Mouse (Mus musculus) cerebellum, postnatal 25 days (tissue): ENCODE measurements at regions not wholly inside any gene's neighbourhood (a gene's known extent, or its start where the extent isn't known, plus 50 kb on each side); places are given as distances from the start of the nearest gene placed in this dataset.
A peak's percentile ranks its signal among the peaks of the same experiment; 100 is the strongest.
"Not testable (repeated sequence)": the region's sequence is repeated elsewhere in the genome, so short reads cannot be mapped to it uniquely, and the experiment has no call there.

Experiments
- DNase-seq, 2 experiments: peaks; one replicate each; pipeline ENCODE4 v3.0.0; 2021; ENCODE audit warnings: mixed read lengths in 2 of 2

DNA sequence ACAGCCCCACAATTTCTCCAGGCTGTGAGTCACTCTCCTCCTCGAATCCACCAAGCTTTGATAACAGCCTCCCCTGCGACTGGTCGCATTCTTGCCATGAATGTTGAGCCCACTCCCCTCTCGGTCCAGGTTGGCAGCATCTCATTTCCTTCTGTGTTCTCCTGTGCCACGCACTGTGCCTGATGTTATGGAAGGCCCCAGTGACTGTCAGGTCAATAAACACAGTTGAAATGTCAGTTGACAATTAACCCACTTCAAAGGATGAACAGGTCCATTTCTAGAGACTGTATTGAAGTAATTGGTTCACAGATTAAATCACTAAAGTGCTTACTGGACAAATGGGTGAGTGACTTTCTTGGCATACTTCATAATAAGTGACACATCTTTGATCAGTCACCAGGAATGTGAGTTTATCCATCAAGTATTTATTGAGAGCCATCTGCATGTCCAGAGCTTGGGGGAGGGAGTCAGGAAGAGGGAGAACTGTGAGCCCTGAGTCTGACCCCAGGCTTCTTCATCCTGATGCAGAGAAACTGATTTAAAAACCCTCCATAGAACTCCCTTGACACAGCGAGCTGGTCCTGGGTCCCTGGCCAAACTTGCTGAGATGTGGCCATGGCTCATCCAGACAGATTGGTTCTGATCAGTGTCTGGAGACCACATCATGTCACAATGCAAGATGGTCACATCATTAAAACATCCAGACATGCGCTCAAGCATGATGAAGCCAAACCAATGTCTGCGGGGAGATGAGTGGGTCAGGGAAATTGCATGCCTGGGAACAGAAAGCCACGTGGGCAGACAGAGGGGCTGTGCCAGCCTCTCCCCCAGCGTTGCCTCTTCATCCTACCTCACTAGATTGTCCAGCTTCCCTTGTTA lies 560.7 kb downstream of the Bnc2 start:
- no peak for DNase-seq

GRCm38 (mm10) chr4:84118284-84118919 lies 556.7 kb downstream of the Bnc2 start:
- no peak for DNase-seq

GRCm38 (mm10) chr4:84119616-84120015 lies 555.5 kb downstream of the Bnc2 start:
- DNase-seq, result no peak

DNA sequence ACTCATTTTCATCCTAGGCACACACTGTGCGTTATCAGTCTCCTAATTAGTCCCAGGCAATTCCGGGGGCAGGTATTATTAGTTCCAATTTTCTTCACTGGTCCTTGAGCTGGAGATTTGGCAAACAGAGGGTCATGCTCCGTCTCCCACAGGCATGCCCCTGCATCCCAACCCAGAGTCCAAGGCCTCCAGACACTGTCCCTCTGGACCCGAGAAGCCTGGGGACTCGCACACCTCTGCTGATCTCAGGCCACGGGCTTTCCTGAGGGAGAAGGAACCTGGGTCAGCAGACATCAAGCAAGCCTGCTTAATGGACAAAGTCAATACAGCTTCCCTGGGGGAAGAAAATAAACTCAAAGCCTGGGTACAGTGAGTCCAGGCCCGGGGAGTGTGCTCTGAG lies 554.7 kb downstream of the Bnc2 start:
- DNase-seq, result no peak

DNA sequence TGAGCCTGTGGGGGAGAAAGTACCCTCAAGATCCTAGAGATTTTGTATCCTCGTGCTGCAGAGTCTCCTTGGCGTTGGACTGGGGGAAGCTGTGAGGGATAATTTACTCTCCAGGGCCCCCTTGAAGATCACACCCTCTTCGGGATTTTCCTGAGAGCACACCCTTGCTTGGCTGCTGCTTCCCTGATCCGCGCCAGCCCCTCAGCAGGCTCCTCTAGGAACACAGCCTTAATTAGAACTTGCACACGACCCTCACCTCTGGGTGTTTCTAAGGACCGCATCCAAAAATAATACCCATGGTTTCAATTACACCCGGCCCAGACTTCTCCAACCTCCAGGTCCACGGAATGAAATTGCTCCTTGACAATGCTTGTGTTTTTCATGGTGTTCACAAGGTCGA lies 553.6 kb downstream of the Bnc2 start:
- DNase-seq, result no peak

- DNase-seq, result no peak
These were observed 548.7 kb downstream of the Bnc2 start for GRCm38 (mm10) chr4:84126400-84126799.

DNA sequence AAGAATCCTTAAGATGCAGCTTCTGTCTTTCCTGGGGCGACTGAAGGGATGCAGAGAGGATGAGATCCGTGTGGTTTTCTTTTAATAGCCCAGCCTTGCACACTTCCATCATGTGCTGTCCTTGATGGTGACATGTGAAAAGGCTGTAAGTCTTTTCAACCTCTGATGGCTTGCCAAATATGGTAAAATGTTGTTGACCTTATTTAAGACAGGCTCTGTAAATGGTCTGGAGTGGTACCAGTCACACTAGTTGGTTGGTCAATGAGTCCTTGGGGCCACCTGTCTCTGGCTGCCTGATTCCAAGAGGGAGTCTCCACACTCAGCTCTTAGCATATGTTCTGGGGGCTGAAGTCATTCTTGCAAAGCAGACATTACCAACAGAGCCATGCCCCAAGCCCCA lies 547.7 kb downstream of the Bnc2 start:
- DNase-seq, result no peak

DNA sequence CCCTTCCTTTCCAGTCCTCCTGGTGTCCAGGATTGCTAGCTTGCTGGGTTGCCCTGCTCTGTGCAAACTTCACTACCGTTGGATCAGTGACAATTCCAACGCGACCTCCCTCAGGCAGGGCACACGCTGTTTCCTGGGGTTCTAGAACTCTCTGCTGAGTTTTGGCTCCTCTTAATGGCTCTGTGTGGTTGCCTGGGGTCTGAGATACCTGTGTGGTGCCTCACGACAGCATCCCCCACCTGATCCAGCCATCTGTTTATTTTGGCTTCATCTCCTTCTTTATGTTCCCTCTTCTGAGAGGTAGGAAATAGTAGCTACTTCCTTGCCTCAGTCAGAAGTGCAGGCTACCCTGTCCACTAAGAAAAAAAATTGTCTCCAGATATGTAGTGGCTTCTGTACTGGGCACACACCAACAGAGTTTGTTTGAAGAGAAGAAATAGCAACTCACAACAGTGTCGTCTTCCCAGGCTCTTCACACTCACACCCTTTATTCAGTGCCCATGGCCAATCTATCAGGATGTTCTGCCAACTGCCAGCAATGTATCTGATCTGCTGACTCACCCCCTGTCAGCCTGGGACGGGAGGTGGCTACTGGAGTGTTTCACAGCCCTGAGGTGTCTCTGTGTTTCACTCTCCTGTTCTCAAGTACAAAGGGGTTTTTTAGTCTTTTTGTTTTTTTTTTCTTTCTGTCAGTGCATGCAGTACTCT lies 544.1 kb downstream of the Bnc2 start:
- DNase-seq, result peak; percentile 79 to 80

- DNase-seq, result no peak
These were observed 539.3 kb downstream of the Bnc2 start for GRCm38 (mm10) chr4:84135740-84136139.

DNA sequence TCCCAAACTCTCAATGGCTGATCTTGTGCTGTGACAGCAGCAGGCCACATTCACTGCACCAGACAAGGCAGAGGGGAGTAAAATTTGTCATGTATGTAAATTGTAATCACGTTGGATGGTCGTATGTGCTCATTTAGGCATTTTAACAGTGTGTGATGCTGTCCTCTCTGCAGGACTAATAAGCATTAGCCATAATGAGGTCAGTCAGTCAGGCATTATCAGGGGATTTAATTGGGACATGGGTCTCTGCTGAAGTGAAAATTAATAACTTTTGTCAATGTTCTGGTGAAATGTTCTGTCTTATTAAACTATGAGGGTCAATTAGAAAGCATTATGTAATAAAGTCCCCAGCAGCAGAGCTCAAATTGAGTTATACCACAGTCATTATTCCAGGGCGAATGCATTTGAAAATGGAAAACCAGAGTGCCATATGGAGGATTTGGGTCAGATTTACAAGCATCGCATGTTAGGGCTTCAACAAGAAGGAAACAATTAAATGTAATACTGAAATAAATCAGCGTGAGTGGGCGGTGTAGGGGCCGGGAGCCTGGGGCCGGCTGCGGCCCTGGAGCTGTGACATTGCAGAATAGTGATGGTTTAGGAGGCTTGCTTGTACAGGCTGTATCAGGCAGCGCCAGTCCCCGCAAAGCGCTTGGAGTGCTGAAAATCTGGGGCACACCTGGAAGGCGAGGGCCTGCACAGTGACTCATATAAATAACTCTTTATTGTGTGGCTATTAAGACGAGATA lies 537.7 kb downstream of the Bnc2 start:
- DNase-seq, result peak; percentile 50 to 52

DNA sequence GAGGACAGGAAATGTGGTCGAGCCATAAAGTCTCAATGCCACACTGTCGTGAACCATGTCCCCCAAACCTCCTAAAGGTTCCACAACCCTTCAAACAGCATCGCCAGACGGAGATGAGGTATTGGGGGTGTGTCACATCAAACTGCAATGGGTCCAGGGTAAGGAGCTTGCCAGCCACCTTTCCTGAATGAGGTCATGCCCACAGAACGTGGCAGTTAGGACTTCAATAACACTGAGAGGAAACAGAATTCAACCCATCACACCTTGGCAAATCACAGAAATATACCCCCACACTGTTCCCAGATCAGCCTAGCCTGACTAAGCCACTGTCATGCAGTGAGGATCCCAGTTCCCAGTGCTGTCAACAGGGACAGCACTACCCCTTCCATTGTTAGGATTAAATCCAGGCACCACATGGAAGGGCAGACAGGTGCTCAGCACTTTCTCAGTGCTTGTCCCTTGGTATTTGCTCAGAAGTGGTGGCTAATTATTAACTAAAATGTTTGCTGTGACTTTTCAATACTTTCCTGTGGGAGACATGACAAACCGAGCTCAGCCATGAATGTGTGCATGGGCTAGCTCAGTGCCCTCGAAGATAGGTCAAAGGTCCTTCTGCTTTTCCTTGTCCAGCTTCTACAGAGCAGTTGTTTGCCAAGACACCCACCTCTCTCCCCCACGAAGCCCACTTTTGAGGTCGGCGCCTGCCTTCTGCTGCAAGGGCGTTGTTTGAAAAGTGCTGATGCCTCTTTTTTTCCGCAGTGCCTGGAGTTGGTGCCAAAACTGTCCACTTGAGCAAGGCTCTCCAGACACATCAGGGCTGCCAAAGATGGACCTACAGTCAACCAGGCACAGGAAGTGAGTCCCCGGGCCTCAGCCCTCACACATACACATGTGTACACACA lies 525.7 kb downstream of the Bnc2 start:
- DNase-seq, result no peak

GRCm38 (mm10) chr4:84150698-84151097 lies 524.4 kb downstream of the Bnc2 start:
- DNase-seq, result no peak

- DNase-seq, result no peak
These were observed 523.8 kb downstream of the Bnc2 start for GRCm38 (mm10) chr4:84151247-84151646.

GRCm38 (mm10) chr4:84151971-84152450 lies 523.1 kb downstream of the Bnc2 start:
- DNase-seq, result no peak

GRCm38 (mm10) chr4:84153571-84153970 lies 521.5 kb downstream of the Bnc2 start:
- no peak for DNase-seq

GRCm38 (mm10) chr4:84157911-84158647 lies 517.0 kb downstream of the Bnc2 start:
- no peak for DNase-seq

- no peak for DNase-seq
These were observed 511.7 kb downstream of the Bnc2 start for GRCm38 (mm10) chr4:84163362-84163761.

- DNase-seq, result no peak
These were observed 509.8 kb downstream of the Bnc2 start for GRCm38 (mm10) chr4:84165256-84165655.

GRCm38 (mm10) chr4:84172841-84173240 lies 502.2 kb downstream of the Bnc2 start:
- no peak for DNase-seq

GRCm38 (mm10) chr4:84173441-84173840 lies 501.6 kb downstream of the Bnc2 start:
- no peak for DNase-seq

- not testable (repeated sequence) for DNase-seq
These were observed 498.6 kb downstream of the Bnc2 start for GRCm38 (mm10) chr4:84176457-84176856.
